Mouse (Mus musculus) stomach, postnatal 0 days (tissue): Measurements from ENCODE around the gene Kif1b. TPM values are rescaled to one million over a fixed set of nuclear protein-coding genes. Genes with fewer than 3 reads are reported as not detected.

Experiments
- ATAC-seq: fragments of 200-750 bp; cut with Nextera tagmentation; 2 replicates; pipeline ENCODE4 v1.8.0; 2017; ENCODE audit not compliant: low FRiP score, low TSS enrichment
- DNase-seq: peaks from one replicate; pipeline ENCODE4 v3.0.0-alpha.2; 2016; ENCODE audit warnings: low spot score
- H3K27ac ChIP-seq: fragments of 300-500 bp; sonication (generic); replicated peaks from 2 replicates; pipeline ENCODE4 v1.5.1; 2014; ENCODE audit warnings: mild to moderate bottlenecking, control low read depth
- H3K27me3 ChIP-seq: fragments of 300-500 bp; sonication (generic); 2 replicates; pipeline ENCODE4 v1.6.1; 2014; ENCODE audit warnings: low read length; ENCODE audit not compliant: control insufficient read depth, insufficient read depth
- H3K36me3 ChIP-seq: fragments of 300-500 bp; sonication (generic); 2 replicates; pipeline ENCODE4 v1.6.1; 2014; ENCODE audit warnings: low read length, mixed read lengths; ENCODE audit not compliant: control insufficient read depth, insufficient read depth
- H3K4me1 ChIP-seq: fragments of 300-500 bp; sonication (generic); replicated peaks from 2 replicates; pipeline ENCODE4 v1.6.1; 2014; ENCODE audit warnings: antibody characterized with exemption; ENCODE audit not compliant: control insufficient read depth, insufficient read depth
- H3K4me2 ChIP-seq: fragments of 300-500 bp; sonication (generic); replicated peaks from 2 replicates; pipeline ENCODE4 v1.6.1; 2014; ENCODE audit warnings: low read depth, mild to moderate bottlenecking, control low read depth, moderate library complexity
- H3K4me3 ChIP-seq: fragments of 300-500 bp; sonication (generic); 2 replicates; pipeline ENCODE4 v1.5.1; 2014; ENCODE audit warnings: low read depth, low read length, control low read depth
- H3K9ac ChIP-seq: fragments of 300-500 bp; sonication (generic); 2 replicates; pipeline ENCODE4 v1.6.1; 2014; ENCODE audit warnings: mild to moderate bottlenecking, low read length, control low read depth, mixed read lengths
- H3K9me3 ChIP-seq: fragments of 300-500 bp; sonication (generic); 2 replicates; pipeline ENCODE4 v1.6.1; 2016; ENCODE audit warnings: low read length; ENCODE audit not compliant: control insufficient read depth
- CTCF ChIP-seq: IDR thresholded peaks from 2 replicates; pipeline ENCODE4 v1.5.1; 2016; ENCODE audit warnings: antibody characterized with exemption, low read depth, mild to moderate bottlenecking, moderate library complexity
- EP300 ChIP-seq: optimal IDR thresholded peaks from 2 replicates; pipeline ENCODE3; 2016; ENCODE audit warnings: antibody characterized with exemption
- WGBS: fragments of 180-500 bp; shearing (Covaris S2); extraction: QIAGEN DNeasy Blood & Tissue Kit; methylation state at CpG from one replicate; pipeline ENCODE4 v1.1.7; 2014; 5-methylcytosine and 5-hydroxymethylcytosine counted together
- polyA plus RNA-seq: library from polyadenylated mRNA; unstranded; fragments of >200 nt; fragmentation: Nextera tagmentation; extraction: Ambion mirVana; gene quantifications from 2 replicates; pipeline ENCODE4 v1.2.1, GENCODE M21; 2015

The Kif1b gene
- polyA plus RNA-seq, 1 experiment from 2014 or later = 23.9 TPM

- H3K36me3 ChIP-seq = peaks cover 40% of the 10 kb centered on the region
- ATAC-seq (no peak), DNase-seq (no peak)
- WGBS = 86% methylated on average over 7 of the region's 7 CpGs
- no peaks in the 10 kb centered on the region for H3K9me3 ChIP-seq
- H3K4me3 ChIP-seq = no peak overlapping the region
- H3K9ac ChIP-seq = no peak overlapping the region
- H3K27ac ChIP-seq = no peak overlapping the region
- no peak for TF ChIP-seq EP300
- no peak for TF ChIP-seq CTCF
- H3K27me3 ChIP-seq = no peaks in the 10 kb centered on the region
- no peaks in the 10 kb centered on the region for H3K4me1 ChIP-seq
- H3K4me2 ChIP-seq = no peak overlapping the region
Measured at GRCm38 (mm10) chr4:149332726-149333125, 25.2 kb upstream of the Kif1b start.

GRCm38 (mm10) chr4:149330495-149330894, 23.0 kb upstream of the Kif1b start:
- H3K36me3 ChIP-seq = peaks cover 33% of the 10 kb centered on the region
- TF ChIP-seq EP300 (no peak), CTCF (peak; percentile 41)

GRCm38 (mm10) chr4:149328735-149329134, 21.2 kb upstream of the Kif1b start:
- Histone ChIP-seq H3K9ac (no peak overlapping the region), H3K4me2 (no peak overlapping the region), H3K27me3 (no peaks in the 10 kb centered on the region), H3K36me3 (peaks cover 31% of the 10 kb centered on the region), H3K27ac (no peak overlapping the region), H3K4me1 (no peaks in the 10 kb centered on the region), H3K4me3 (no peak overlapping the region), H3K9me3 (no peaks in the 10 kb centered on the region)
- TF ChIP-seq CTCF = no peak
- no peak for TF ChIP-seq EP300
- no peak for ATAC-seq
- no peak for DNase-seq
- 88% methylated on average over 4 of the region's 4 CpGs for WGBS

More at GRCm38 (mm10) chr4:149330495-149330894, 23.0 kb upstream of the Kif1b start:
- 96% methylated on average over 5 of the region's 5 CpGs for WGBS
- no peak overlapping the region for H3K9ac ChIP-seq
- no peak overlapping the region for H3K4me2 ChIP-seq
- no peaks in the 10 kb centered on the region for H3K9me3 ChIP-seq
- no peaks in the 10 kb centered on the region for H3K4me1 ChIP-seq
- no peak overlapping the region for H3K4me3 ChIP-seq
- H3K27me3 ChIP-seq = no peaks in the 10 kb centered on the region
- no peak overlapping the region for H3K27ac ChIP-seq
- ATAC-seq (no peak; the same call in 1 of the 2 replicates), DNase-seq (no peak)

GRCm38 (mm10) chr4:149327281-149327680, 19.8 kb upstream of the Kif1b start:
- Histone ChIP-seq H3K9ac (no peak overlapping the region), H3K9me3 (no peaks in the 10 kb centered on the region), H3K36me3 (peaks cover 21% of the 10 kb centered on the region), H3K4me1 (no peaks in the 10 kb centered on the region), H3K4me3 (no peak overlapping the region), H3K27ac (no peak overlapping the region), H3K4me2 (no peak overlapping the region), H3K27me3 (no peaks in the 10 kb centered on the region)
- TF ChIP-seq EP300 = no peak
- TF ChIP-seq CTCF = no peak
- ATAC-seq = no peak
- DNase-seq = no peak
- WGBS = 96% methylated on average over 7 of the region's 7 CpGs

- no peak overlapping the region for H3K27ac ChIP-seq
- TF ChIP-seq EP300 = no peak
- peak; percentile 54 for TF ChIP-seq CTCF
- 84% methylated on average over 10 of the region's 10 CpGs for WGBS
- no peaks in the 10 kb centered on the region for H3K4me1 ChIP-seq
- peaks cover 16% of the 10 kb centered on the region for H3K36me3 ChIP-seq
- no peaks in the 10 kb centered on the region for H3K27me3 ChIP-seq
- H3K9ac ChIP-seq = no peak overlapping the region
- H3K9me3 ChIP-seq = no peaks in the 10 kb centered on the region
- H3K4me3 ChIP-seq = no peak overlapping the region
- ATAC-seq (no peak), DNase-seq (no peak)
- no peak overlapping the region for H3K4me2 ChIP-seq
Measured at GRCm38 (mm10) chr4:149325411-149326162, 18.1 kb upstream of the Kif1b start.

- peaks cover 6% of the 10 kb centered on the region; the same call in 1 of the 2 replicates for H3K36me3 ChIP-seq
- no peaks in the 10 kb centered on the region for H3K4me1 ChIP-seq
- H3K4me2 ChIP-seq = no peak overlapping the region
- no peak for ATAC-seq
- WGBS = 73% methylated on average over 16 of the region's 16 CpGs
- H3K27me3 ChIP-seq = no peaks in the 10 kb centered on the region
- no peaks in the 10 kb centered on the region for H3K9me3 ChIP-seq
- no peak overlapping the region for H3K27ac ChIP-seq
- no peak for DNase-seq
- no peak overlapping the region for H3K4me3 ChIP-seq
- TF ChIP-seq CTCF (no peak), EP300 (no peak)
- no peak overlapping the region for H3K9ac ChIP-seq
Measured at GRCm38 (mm10) chr4:149323730-149324129, 16.2 kb upstream of the Kif1b start.
